Mouse (Mus musculus): ENCODE measurements at regions not wholly inside any gene's neighbourhood (a gene's known extent, or its start where the extent isn't known, plus 50 kb on each side); places are given as distances from the start of the nearest gene placed in this dataset.

DNA sequence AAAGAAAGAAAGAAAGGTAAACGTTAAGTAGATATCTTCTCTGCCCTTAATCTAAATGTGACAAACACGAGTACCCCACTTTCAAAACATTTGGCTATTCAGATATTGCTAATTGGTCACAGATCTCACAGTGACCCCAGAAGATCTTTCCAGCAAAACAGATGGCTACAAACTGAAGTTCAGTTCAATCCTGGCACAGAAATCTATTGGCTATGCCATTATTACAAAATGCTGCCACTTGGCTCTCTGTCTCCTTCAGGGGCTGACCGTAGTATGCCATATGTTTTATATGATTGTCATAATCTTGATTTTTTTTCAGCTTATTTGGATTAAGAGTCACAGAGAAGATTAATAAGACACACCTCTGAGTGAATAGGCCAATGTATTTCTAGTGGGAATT, 873.2 kb downstream of the Slc22a22 start:
- Histone ChIP-seq H3K4me2 (replicated peaks; ENCODE audit: low read depth, low read length) (no peak overlapping the region), H3K27me3 (replicated peaks; ENCODE audit: insufficient read depth, low read length) (no peaks in the 10 kb centered on the region), H3K4me3 (ENCODE audit: low read depth, low read length) (no peak overlapping the region), H3K9ac (replicated peaks; ENCODE audit: low read depth) (no peak overlapping the region), H3K9me3 (ENCODE audit: low read length) (no peaks in the 10 kb centered on the region), H3K36me3 (ENCODE audit: insufficient read depth, low read length) (no peaks in the 10 kb centered on the region), H3K27ac (ENCODE audit: low read length) (no peak overlapping the region), H3K4me1 (ENCODE audit: insufficient read depth, low read depth, low read length) (no peaks in the 10 kb centered on the region)
- TF ChIP-seq CTCF (IDR thresholded peaks at IDR 0.05) (no peak), EP300 (IDR thresholded peaks at IDR 0.05) (no peak)
- ATAC-seq (no peak), DNase-seq (ENCODE audit: low spot score) (no peak)
- 86% methylated on average over 3 of the region's 3 CpGs for WGBS

DNA sequence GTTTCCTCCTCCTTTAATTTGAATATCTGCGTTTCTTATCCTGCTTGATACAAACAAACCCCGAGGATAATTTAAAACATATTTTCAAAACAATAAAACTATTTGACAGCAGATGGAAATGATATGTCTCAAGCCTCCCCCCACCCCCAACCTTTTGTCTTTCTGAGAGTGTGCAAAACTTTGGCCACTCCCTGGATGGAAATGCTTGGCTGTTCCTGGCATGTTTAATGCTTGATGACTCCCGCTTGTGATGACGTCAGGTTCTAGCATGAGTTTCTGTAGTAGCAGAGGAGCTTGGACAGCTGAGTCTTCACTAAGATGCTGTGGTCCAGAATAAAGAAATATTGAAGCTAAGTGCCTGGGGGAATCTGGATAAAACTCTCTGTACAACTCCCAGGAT, 884.8 kb downstream of the Slc22a22 start:
- H3K9ac ChIP-seq (replicated peaks; ENCODE audit: low read depth) = no peak overlapping the region
- no peaks in the 10 kb centered on the region for H3K9me3 ChIP-seq (ENCODE audit: low read length)
- TF ChIP-seq CTCF (IDR thresholded peaks at IDR 0.05) (no peak), EP300 (IDR thresholded peaks at IDR 0.05) (no peak)
- ATAC-seq (no peak), DNase-seq (ENCODE audit: low spot score) (peak; percentile 11)
- H3K27ac ChIP-seq (ENCODE audit: low read length) = no peak overlapping the region
- no peak overlapping the region for H3K4me3 ChIP-seq (ENCODE audit: low read depth, low read length)
- H3K36me3 ChIP-seq (ENCODE audit: insufficient read depth, low read length) = no peaks in the 10 kb centered on the region
- no peaks in the 10 kb centered on the region for H3K27me3 ChIP-seq (replicated peaks; ENCODE audit: insufficient read depth, low read length)
- no peak overlapping the region for H3K4me2 ChIP-seq (replicated peaks; ENCODE audit: low read depth, low read length)
- H3K4me1 ChIP-seq (ENCODE audit: insufficient read depth, low read depth, low read length) = no peaks in the 10 kb centered on the region
- WGBS = 67% methylated on average over 4 of the region's 4 CpGs

DNA sequence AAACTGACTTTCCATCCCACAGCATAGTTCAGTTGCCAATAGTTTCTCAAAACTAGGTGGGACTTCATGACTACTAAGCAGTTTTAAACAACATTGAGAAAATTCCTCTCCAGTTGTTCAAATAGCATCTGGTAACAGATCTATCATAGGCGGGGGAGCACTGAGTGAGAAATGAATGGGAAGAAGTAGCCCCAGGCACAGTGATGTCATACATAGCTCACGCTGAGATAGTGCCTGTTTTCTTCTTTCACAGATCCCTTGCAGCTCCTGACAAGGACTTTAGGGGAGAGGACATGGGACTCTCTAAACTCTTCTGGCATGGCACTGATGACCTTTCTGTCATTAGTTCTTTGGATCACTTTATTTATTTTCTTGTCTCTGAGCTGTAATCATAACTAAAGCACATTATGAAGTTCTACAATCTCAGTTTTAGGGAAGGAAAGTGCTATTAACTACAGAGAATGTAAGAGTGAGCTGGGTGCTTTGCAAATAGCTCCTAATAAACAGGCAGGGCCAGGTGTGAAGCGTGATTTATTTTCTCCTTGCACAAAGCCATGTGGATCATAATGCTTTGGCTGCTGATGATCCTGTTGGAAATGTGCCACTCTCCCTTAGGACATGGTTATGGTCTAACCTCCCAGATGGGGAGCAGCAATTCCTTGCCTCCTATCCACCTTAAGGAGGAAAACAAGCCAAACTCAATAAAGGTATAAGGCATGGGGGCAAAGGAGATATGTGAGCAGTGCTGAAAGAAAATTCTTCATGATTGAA, 896.5 kb downstream of the Slc22a22 start:
- Histone ChIP-seq H3K9ac (replicated peaks; ENCODE audit: low read depth) (no peak overlapping the region), H3K27me3 (replicated peaks; ENCODE audit: insufficient read depth, low read length) (no peaks in the 10 kb centered on the region), H3K4me3 (ENCODE audit: low read depth, low read length) (no peak overlapping the region), H3K4me1 (ENCODE audit: insufficient read depth, low read depth, low read length) (no peaks in the 10 kb centered on the region), H3K27ac (ENCODE audit: low read length) (no peak overlapping the region), H3K36me3 (ENCODE audit: insufficient read depth, low read length) (no peaks in the 10 kb centered on the region), H3K9me3 (ENCODE audit: low read length) (no peaks in the 10 kb centered on the region), H3K4me2 (replicated peaks; ENCODE audit: low read depth, low read length) (no peak overlapping the region)
- TF ChIP-seq EP300 (IDR thresholded peaks at IDR 0.05) = no peak
- no peak for TF ChIP-seq CTCF (IDR thresholded peaks at IDR 0.05)
- ATAC-seq = no peak
- no peak for DNase-seq (ENCODE audit: low spot score)
- WGBS = 67% methylated on average over 3 of the region's 3 CpGs

DNA sequence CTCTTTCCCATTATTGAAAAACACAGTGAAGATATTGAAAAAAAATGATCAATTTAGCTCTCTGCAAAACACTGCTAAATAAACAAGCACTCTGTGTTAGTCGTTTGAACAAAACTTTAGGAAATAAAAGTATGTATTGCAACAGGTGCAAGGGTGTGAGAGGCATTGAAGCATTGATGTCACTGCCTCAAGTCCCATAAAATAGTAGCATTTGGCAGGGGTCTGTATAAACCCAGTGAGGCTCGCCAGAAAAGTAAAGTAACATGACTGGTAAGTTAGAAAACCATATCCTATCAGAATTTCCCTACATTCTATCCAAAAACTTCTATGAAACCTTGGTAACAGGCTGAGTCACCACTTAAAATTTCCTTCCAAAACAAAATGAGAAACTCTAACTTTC, 914.2 kb downstream of the Slc22a22 start:
- Histone ChIP-seq H3K27ac (ENCODE audit: low read length) (no peak overlapping the region), H3K4me2 (replicated peaks; ENCODE audit: low read depth, low read length) (no peak overlapping the region), H3K36me3 (ENCODE audit: insufficient read depth, low read length) (no peaks in the 10 kb centered on the region), H3K4me1 (ENCODE audit: insufficient read depth, low read depth, low read length) (no peaks in the 10 kb centered on the region), H3K9me3 (ENCODE audit: low read length) (no peaks in the 10 kb centered on the region), H3K4me3 (ENCODE audit: low read depth, low read length) (no peak overlapping the region), H3K27me3 (replicated peaks; ENCODE audit: insufficient read depth, low read length) (no peaks in the 10 kb centered on the region), H3K9ac (replicated peaks; ENCODE audit: low read depth) (no peak overlapping the region)
- 35% methylated on average over 2 of the region's 2 CpGs for WGBS
- DNase-seq (ENCODE audit: low spot score) (no peak), ATAC-seq (no peak)
- TF ChIP-seq CTCF (IDR thresholded peaks at IDR 0.05) = no peak
- TF ChIP-seq EP300 (IDR thresholded peaks at IDR 0.05) = no peak

DNA sequence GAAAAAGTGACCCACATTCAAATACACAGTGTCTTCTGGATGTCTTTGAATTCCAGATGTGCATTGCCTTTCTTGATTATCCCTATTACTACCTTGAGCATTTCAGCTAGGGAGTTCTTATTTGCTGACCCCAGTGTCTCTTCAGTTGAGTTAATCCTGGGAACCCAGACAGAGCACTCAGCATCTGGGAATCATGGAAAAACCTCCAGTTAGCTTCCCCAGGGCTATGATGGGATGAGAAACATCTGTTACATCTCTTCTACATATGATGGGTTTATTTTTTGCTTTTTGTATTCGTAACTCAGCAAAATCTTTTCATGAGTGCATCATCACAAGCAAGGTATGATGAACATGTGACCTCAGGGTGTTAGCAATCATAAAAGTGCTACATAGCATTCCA, 914.6 kb downstream of the Slc22a22 start:
- H3K27ac ChIP-seq (ENCODE audit: low read length) = no peak overlapping the region
- no peaks in the 10 kb centered on the region for H3K9me3 ChIP-seq (ENCODE audit: low read length)
- H3K4me2 ChIP-seq (replicated peaks; ENCODE audit: low read depth, low read length) = no peak overlapping the region
- H3K4me3 ChIP-seq (ENCODE audit: low read depth, low read length) = no peak overlapping the region
- DNase-seq (ENCODE audit: low spot score) = no peak
- TF ChIP-seq EP300 (IDR thresholded peaks at IDR 0.05) (no peak), CTCF (IDR thresholded peaks at IDR 0.05) (no peak)
- 69% methylated on average over 1 of the region's 1 CpGs for WGBS
- no peaks in the 10 kb centered on the region for H3K27me3 ChIP-seq (replicated peaks; ENCODE audit: insufficient read depth, low read length)
- H3K9ac ChIP-seq (replicated peaks; ENCODE audit: low read depth) = no peak overlapping the region
- no peaks in the 10 kb centered on the region for H3K36me3 ChIP-seq (ENCODE audit: insufficient read depth, low read length)
- no peaks in the 10 kb centered on the region for H3K4me1 ChIP-seq (ENCODE audit: insufficient read depth, low read depth, low read length)
- no peak for ATAC-seq

DNA sequence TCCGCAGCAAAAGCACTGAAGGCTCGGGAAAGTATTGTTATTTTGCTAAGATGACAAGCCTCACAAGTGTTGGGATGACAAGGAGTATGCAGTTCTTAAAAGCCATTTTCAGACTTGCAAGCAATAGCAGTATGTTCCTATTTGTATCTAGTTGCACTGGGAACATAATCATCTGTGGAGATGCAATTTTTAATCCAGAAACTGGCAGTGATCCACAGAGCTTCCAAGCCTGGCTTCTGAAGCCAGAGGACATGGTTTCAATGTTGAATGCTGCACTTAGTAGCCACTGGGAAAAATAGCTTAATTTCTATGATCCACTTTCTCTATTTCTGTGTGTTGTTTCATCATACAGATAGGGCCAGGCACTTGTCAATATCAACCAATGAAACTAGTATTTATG, 915.3 kb downstream of the Slc22a22 start:
- no peak for DNase-seq (ENCODE audit: low spot score)
- no peak overlapping the region for H3K4me2 ChIP-seq (replicated peaks; ENCODE audit: low read depth, low read length)
- H3K4me1 ChIP-seq (ENCODE audit: insufficient read depth, low read depth, low read length) = no peaks in the 10 kb centered on the region
- no peaks in the 10 kb centered on the region for H3K9me3 ChIP-seq (ENCODE audit: low read length)
- WGBS = 65% methylated on average over 2 of the region's 2 CpGs
- ATAC-seq = no peak
- H3K4me3 ChIP-seq (ENCODE audit: low read depth, low read length) = no peak overlapping the region
- no peaks in the 10 kb centered on the region for H3K27me3 ChIP-seq (replicated peaks; ENCODE audit: insufficient read depth, low read length)
- no peaks in the 10 kb centered on the region for H3K36me3 ChIP-seq (ENCODE audit: insufficient read depth, low read length)
- no peak overlapping the region for H3K9ac ChIP-seq (replicated peaks; ENCODE audit: low read depth)
- TF ChIP-seq EP300 (IDR thresholded peaks at IDR 0.05) (no peak), CTCF (IDR thresholded peaks at IDR 0.05) (no peak)
- no peak overlapping the region for H3K27ac ChIP-seq (ENCODE audit: low read length)

DNA sequence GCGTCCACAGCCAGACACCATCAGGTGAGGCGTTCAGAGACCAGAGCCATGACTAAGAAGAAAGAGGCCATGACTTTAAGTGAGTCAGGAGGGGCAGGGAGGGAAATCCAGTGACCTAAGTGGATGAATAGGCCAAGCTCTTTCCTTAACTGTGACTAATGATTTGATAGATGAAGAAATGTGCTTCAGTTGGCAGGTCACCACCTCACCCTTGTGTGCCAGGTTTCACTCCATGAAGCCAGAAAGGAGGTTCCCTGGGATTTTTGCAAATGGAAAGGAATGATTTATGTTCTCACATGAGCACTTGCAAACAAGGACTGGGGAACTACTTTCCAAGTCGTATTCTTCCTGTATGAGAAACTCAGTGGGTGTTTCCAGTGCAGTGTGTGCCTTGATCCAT, 923.0 kb downstream of the Slc22a22 start:
- ATAC-seq (no peak), DNase-seq (ENCODE audit: low spot score) (no peak)
- Histone ChIP-seq H3K27me3 (replicated peaks; ENCODE audit: insufficient read depth, low read length) (no peaks in the 10 kb centered on the region), H3K9me3 (ENCODE audit: low read length) (no peaks in the 10 kb centered on the region), H3K4me2 (replicated peaks; ENCODE audit: low read depth, low read length) (no peak overlapping the region), H3K4me3 (ENCODE audit: low read depth, low read length) (no peak overlapping the region), H3K9ac (replicated peaks; ENCODE audit: low read depth) (no peak overlapping the region), H3K4me1 (ENCODE audit: insufficient read depth, low read depth, low read length) (no peaks in the 10 kb centered on the region), H3K36me3 (ENCODE audit: insufficient read depth, low read length) (no peaks in the 10 kb centered on the region), H3K27ac (ENCODE audit: low read length) (no peak overlapping the region)
- TF ChIP-seq CTCF (IDR thresholded peaks at IDR 0.05) = no peak
- 64% methylated on average over 3 of the region's 3 CpGs for WGBS

Measured in lung, postnatal 0 days (tissue).